Mouse (Mus musculus) mature B cell (primary cell): Measurements from ENCODE around the gene Kcnk4.

Experiments
- in situ Hi-C: fragments of 300-500 bp; cut with MboI; formaldehyde crosslinking; loops from 2 replicates; pipeline ENCODE4 v1.14.3; 2019

Gene Kcnk4

GRCm38 (mm10) chr19:6937541-6938465 is 3.5 kb upstream of the Kcnk4 start:
- in situ Hi-C loops, result no loop called here

GRCm38 (mm10) chr19:6936299-6936698 is 2.0 kb upstream of the Kcnk4 start:
- in situ Hi-C loops, result no loop called here

- in situ Hi-C loops, result no loop called here
Observed at GRCm38 (mm10) chr19:6933436-6934194, 700 bp downstream of the Kcnk4 start.

DNA sequence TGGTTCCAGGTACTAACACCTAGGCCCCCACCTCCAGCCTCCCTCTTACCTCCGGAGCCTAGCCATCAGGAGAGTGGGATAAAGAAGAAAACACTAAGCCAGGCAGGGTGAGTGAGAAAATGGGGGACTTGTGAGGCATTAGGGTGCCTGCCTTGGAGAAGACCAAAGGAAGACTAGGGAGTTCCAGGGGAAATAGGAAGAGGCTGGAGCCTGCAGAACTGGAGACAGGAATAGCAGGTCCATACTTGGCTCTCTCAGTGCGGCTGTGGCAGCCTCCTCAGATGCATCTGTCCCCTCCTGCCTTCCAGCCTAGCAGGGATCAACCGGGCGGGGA is 1.2 kb downstream of the Kcnk4 start:
- in situ Hi-C loops, result no loop called here

- in situ Hi-C loops, result no loop called here
Observed at GRCm38 (mm10) chr19:6932018-6932417, 2.3 kb downstream of the Kcnk4 start.

DNA sequence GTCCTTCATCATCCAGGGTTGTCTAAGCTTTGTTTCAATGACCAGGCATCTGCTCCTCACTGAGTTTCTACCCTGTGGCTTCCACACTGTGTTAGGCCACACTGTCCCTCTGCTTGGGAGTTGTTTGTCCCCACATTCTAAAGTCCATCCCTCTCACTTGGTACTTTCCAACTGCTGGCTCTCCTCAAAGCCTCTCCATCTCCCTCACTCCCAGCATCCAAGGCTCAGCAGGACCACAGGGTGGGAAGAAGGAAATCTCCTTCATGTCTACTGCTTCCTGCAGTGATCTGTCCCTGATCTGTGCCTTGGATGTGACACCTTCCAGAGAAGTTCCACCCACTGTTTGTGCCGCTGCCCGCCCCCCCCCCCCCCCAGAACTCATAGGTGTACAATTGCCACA is 3.3 kb downstream of the Kcnk4 start:
- in situ Hi-C loops, result no loop called here

GRCm38 (mm10) chr19:6928080-6928479 is 6.2 kb downstream of the Kcnk4 start:
- in situ Hi-C loops, result no loop called here

DNA sequence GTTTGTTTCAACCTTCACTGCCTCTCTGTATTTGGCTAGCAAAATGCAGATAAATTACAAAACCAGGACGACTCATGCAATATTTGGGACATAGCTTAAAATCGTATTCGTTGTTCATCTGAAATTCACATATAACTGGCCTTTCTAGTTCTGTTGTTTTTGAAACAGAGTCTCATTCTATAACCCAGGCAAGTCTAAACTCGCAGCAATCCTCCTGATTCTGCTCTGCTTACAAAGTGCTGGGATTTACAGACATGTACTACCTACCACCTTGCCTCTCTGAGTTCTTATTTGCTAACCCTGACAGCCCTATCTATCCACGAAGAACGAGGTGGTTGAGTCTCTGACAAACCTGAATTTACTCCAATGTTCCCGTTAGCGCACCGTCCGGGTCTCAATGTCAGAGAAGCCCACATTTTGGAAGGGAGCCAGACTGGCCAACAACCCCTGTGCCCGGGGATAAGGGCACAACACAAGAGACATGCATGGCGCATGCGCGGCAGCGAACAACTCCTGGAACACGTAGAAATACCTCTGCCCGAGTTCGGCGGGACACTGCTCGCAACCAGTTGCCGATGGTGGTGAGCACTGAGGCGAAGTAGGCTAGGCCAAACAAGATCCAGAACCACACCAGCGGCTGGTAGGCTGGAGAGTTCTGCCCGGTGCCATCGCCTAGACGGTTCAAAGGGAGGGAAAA is 7.6 kb downstream of the Kcnk4 start:
- in situ Hi-C loops, result no loop called here

- in situ Hi-C loops, result no loop called here
Observed at GRCm38 (mm10) chr19:6925611-6926329, 8.5 kb downstream of the Kcnk4 start.

DNA sequence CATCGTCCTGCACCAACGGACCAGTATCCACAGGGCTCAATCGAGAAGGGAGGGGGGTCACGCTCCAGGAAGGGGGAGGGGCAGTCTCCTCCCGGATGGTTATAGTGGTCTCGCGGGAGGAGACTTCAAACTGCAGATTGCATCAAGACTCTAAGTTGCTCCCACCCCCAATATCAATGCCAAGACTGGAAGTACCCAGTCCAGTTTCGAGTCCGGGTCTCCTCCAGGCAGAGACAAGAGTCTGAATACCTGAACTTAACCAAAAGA is 9.1 kb downstream of the Kcnk4 start, which contains the start of gene Catsperz:
Gene Catsperz (minus strand): TSS at position 74 of the 267 bp plus-strand sequence.
- in situ Hi-C loops, result no loop called here

DNA sequence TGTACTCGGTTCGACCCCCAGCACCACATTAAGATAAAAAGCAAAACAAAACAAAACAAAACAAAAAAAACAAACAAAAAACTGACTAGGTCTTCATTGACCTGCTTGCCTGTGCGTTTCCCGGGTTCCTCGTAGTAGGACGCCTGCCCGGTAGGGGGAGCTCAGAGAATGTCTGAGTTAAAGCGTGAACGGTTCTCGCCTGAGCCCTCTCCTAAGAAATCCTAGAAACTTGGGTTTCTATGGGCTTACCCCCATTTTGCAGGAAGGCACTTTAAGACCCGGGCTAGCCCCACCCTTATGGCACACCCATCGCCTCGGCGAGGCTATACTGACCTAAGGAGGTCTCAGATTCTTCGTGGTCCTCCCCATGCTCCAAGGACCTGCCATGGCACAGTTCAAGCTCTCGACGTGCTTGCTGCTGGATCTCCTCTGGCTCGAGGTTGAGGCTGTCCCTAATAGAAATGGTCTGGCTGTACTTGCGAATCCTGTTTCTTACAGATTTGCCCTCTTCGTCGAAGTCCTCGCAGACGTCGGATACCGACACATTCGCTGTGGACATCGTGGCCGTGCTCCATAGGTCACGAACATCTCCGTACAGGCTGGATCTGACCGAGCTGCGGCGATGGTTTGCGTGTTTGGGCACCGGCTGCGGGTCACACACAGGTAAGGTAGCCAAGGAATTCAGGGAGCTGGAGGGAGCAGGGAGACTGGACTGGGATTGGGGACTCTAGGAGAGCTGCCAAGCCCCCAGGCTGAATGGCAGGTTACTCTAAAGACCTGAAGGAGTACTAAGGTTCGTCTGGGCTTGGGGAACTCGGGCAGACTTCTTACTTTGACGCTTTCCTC is 9.6 kb downstream of the Kcnk4 start:
- in situ Hi-C loops, result no loop called here

DNA sequence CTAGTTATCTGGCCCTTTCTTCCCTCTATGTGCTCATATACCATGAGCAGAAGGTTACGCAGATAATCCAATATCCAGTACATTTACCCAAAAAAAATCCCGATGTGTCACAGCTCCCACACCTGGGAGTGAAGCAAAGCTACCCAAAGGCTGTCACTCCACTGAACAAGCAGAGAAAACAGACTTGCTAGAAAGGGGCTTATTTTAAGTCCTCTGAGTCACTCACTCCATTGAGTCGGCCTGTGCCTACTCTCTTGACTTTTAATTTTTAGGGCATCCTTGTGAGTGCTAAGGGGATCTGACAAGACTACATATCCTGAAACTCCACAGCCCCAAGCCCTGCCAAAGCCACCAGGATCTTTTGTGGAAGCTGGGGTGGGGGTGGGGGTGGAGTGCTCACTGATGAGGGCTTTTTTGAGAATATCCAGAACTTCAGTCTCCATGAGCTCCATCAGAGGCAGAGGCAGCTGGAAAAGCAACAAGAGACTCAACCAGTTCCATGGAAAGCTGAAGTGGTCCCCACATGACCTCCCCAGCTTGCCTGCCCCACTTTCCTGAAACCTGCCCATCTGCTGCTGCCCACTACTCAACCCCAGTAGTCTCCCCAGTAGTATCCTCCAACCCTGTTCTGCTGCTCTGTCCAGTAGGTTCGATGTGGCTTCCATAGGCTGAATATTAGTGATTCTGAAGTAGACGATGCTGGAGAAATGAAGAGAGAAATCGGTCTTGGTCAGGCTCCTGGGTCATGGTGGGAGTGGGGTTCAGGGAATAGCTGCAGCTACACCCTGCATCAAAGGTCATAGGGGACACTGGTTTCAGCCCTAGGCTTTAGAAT is 11.2 kb downstream of the Kcnk4 start:
- in situ Hi-C loops, result no loop called here

DNA sequence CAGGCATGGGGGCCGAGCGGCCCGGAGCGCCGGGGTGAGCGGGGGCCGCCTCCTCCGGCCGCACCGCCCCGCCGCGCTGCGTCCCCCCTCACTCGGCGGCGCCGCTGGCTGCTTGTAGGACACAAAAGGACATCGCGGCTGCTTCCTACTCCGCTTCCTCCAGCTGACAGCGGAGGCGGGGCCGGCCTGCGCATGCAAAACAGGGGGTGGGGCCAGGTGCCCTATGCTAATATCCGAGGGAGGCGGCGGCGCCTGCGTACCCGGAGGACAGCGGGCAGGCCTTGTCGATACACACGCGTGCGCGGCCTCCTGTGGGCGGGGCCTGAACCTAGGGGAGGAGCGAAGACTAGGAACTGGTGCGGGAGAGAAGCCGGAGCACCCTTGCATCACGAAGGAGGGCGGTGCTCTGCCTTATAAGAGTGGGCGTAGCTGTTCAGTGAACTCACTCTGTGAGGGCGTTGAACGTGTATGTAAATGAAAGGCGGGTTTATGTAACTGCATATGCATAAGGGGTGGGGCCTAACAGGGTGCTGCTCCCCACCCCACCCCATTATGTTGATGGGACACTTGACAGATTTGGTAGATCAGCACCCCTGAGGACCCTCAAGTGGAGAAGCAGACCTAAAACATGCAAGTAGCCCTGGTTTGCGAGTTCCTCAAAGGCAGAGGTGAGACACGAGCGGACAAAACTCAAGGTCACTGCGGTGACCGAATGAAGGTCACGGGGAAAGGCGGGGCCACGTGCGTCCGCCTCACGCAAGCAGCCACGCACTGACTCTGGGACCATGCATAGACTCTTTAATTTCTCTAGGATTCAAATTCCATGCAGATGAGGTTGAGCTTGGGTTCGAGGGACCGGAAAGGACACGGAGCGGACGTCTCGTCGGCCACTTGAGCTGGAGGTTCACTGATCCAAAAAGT is 12.4 kb downstream of the Kcnk4 start, which contains the start of gene Esrra:
Gene Esrra (minus strand): TSS at position 167 of the 921 bp plus-strand sequence.
- in situ Hi-C loops, result no loop called here

GRCm38 (mm10) chr19:6920741-6921636 is 13.3 kb downstream of the Kcnk4 start:
- in situ Hi-C loops, result no loop called here

- in situ Hi-C loops, result no loop called here
Observed at GRCm38 (mm10) chr19:6919876-6920740, 14.2 kb downstream of the Kcnk4 start.

GRCm38 (mm10) chr19:6919431-6919830 is 14.9 kb downstream of the Kcnk4 start:
- in situ Hi-C loops, result no loop called here

DNA sequence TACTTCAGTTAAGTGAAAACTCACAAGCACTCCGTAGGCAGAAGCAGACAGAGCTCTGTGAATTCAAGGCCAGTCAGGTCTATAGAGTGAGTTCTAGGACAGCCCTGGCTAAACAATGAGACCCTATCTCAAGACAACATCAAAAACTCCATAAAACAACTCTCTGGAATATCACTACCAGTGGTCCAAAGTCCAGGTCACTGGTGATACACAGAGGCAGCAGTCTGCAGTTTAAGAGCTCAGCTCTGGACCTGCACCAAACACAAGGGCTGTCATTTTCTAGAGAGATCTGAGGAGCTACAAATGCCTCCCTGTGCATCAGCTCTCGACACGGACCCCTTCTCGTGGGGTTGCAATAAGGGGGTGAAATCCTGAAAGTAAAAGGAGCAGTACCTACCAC is 16.0 kb downstream of the Kcnk4 start:
- in situ Hi-C loops, result no loop called here
